Mouse (Mus musculus) G1E (cell line): ENCODE measurements around the gene Zfand3.

Source experiments
- CTCF ChIP-seq: IDR thresholded peaks from 2 replicates; pipeline ENCODE4 v1.5.1; 2012; ENCODE audit warnings: low read depth, low read length, inconsistent platforms, mixed read lengths
- GATA1 ChIP-seq: IDR thresholded peaks from 2 replicates; pipeline ENCODE4 v1.6.1; 2012; ENCODE audit warnings: borderline replicate concordance, low read length, inconsistent platforms, mixed read lengths
- GATA2 ChIP-seq: IDR thresholded peaks from 2 replicates; pipeline ENCODE4 v1.6.1; 2012; ENCODE audit warnings: low read depth, low read length, inconsistent platforms, borderline replicate concordance
- POLR2AphosphoS5 ChIP-seq: IDR thresholded peaks from 2 replicates; pipeline ENCODE4 v1.6.1; 2012; ENCODE audit warnings: low read depth, low read length, inconsistent platforms; ENCODE audit not compliant: insufficient replicate concordance
- TAL1 ChIP-seq: conservative IDR thresholded peaks from 2 replicates; pipeline ENCODE4 v1.6.1; 2012; ENCODE audit warnings: low read depth, low read length, inconsistent platforms, mixed read lengths

GRCm38 (mm10) chr17:30130326-30130725 lies 125.8 kb downstream of the Zfand3 start:
- TF ChIP-seq CTCF, result no peak
- TF ChIP-seq GATA1, result no peak
- no peak for TF ChIP-seq GATA2
- TF ChIP-seq POLR2AphosphoS5, result no peak
- no peak for TF ChIP-seq TAL1
